Mouse (Mus musculus) heart, embryonic 14.5 days (tissue): ENCODE data around the gene Ccdc155. TPM values are rescaled to one million over a fixed set of nuclear protein-coding genes. Genes with fewer than 3 reads are reported as not detected.

ENCODE experiments used
- microRNA-seq: library from miRNA; unstranded; fragments of <30 nt; microRNA quantifications from one replicate; pipeline ENCODE4, GENCODE M21; 2016
- polyA plus RNA-seq: library from polyadenylated mRNA; unstranded; fragments of >200 nt; fragmentation: Nextera tagmentation; extraction: Ambion mirVana; gene quantifications from 2 replicates; pipeline ENCODE4 v1.2.1, GENCODE M21; 2014

Gene Ccdc155
- polyA plus RNA-seq, 1 experiment from 2014 or later = 0.32 TPM

Small RNAs within 50 kb of the gene (microRNA-seq; reads per million reads assigned to microRNA genes)
- gene Mir7055 = not detected

Other genes with a start within 250 kb of the Ccdc155 start
- 8.0 and 11.1 TPM in 2 replicates for gene Cpt1c, start 230.0 kb downstream of the Ccdc155 start, polyA plus RNA-seq
- 134 and 145 TPM in 2 replicates for gene Prmt1, start 218.3 kb downstream of the Ccdc155 start, polyA plus RNA-seq
- 57.6 and 60.9 TPM in 2 replicates for gene Irf3, start 207.2 kb downstream of the Ccdc155 start, polyA plus RNA-seq
- gene Bcl2l12, start 206.2 kb downstream of the Ccdc155 start, polyA plus RNA-seq = 34.7 and 35.4 TPM in 2 replicates
- gene Scaf1, start 188.5 kb downstream of the Ccdc155 start, polyA plus RNA-seq = 36.2 and 36.8 TPM in 2 replicates
- gene Rras, start 186.9 kb downstream of the Ccdc155 start, polyA plus RNA-seq = 98.6 and 108 TPM in 2 replicates
- gene Prr12, start 152.0 kb downstream of the Ccdc155 start, polyA plus RNA-seq = 6.7 and 8.7 TPM in 2 replicates
- 48.5 and 53.8 TPM in 2 replicates for gene Nosip, start 142.5 kb downstream of the Ccdc155 start, polyA plus RNA-seq
- 13.4 and 14.5 TPM in 2 replicates for gene Prrg2, start 142.2 kb downstream of the Ccdc155 start, polyA plus RNA-seq
- 218 and 262 TPM in 2 replicates for gene Rcn3, start 112.7 kb downstream of the Ccdc155 start, polyA plus RNA-seq
- gene Fcgrt, start 101.0 kb downstream of the Ccdc155 start, polyA plus RNA-seq = 50.5 and 53.8 TPM in 2 replicates
- 1,053 and 1,103 TPM in 2 replicates for gene Rps11, start 80.5 kb downstream of the Ccdc155 start, polyA plus RNA-seq
- gene Rpl13a, start 76.1 kb downstream of the Ccdc155 start, polyA plus RNA-seq = 878 and 918 TPM in 2 replicates
- 0.34 and 0.58 TPM in 2 replicates for gene Gm45713, start 68.7 kb downstream of the Ccdc155 start, polyA plus RNA-seq
- gene Flt3l, start 68.5 kb downstream of the Ccdc155 start, polyA plus RNA-seq = 1.3 and 1.4 TPM in 2 replicates
- gene Pih1d1, start 50.6 kb downstream of the Ccdc155 start, polyA plus RNA-seq = 86.3 and 94.5 TPM in 2 replicates
- gene Aldh16a1, start 50.3 kb downstream of the Ccdc155 start, polyA plus RNA-seq = 27.8 and 31.2 TPM in 2 replicates
- 5.3 and 7.8 TPM in 2 replicates for gene Slc17a7, start 40.9 kb downstream of the Ccdc155 start, polyA plus RNA-seq
- gene Gfy, start 25.3 kb downstream of the Ccdc155 start, polyA plus RNA-seq = not detected in 2 replicates
- 0.61 TPM in 1 of 2 replicates, not detected in the other for gene Pth2, start 23.9 kb downstream of the Ccdc155 start, polyA plus RNA-seq
- gene Dkkl1, start 7.3 kb upstream of the Ccdc155 start, polyA plus RNA-seq = 0.65 and 1.7 TPM in 2 replicates
- 106 and 111 TPM in 2 replicates for gene Tead2, start 10.9 kb upstream of the Ccdc155 start, polyA plus RNA-seq
- 1.7 and 1.9 TPM in 2 replicates for gene Cd37, start 34.2 kb upstream of the Ccdc155 start, polyA plus RNA-seq
- 0.38 TPM in 1 of 2 replicates, not detected in the other for gene Slc6a16, start 36.2 kb upstream of the Ccdc155 start, polyA plus RNA-seq
- gene Slc6a21, start 72.6 kb upstream of the Ccdc155 start, polyA plus RNA-seq = not detected in 2 replicates
- gene Trpm4, start 128.9 kb upstream of the Ccdc155 start, polyA plus RNA-seq = 11.1 and 12.4 TPM in 2 replicates
- 24.1 and 28.3 TPM in 2 replicates for gene Hrc, start 130.4 kb upstream of the Ccdc155 start, polyA plus RNA-seq
- gene Ppfia3, start 162.1 kb upstream of the Ccdc155 start, polyA plus RNA-seq = 2.7 and 2.8 TPM in 2 replicates
- 1.0 and 1.1 TPM in 2 replicates for gene Lin7b, start 165.7 kb upstream of the Ccdc155 start, polyA plus RNA-seq
- gene Snrnp70, start 190.8 kb upstream of the Ccdc155 start, polyA plus RNA-seq = 64.1 and 65.2 TPM in 2 replicates
- gene Kcna7, start 200.8 kb upstream of the Ccdc155 start, polyA plus RNA-seq = 0.32 and 0.38 TPM in 2 replicates
- gene Ntf5, start 208.8 kb upstream of the Ccdc155 start, polyA plus RNA-seq = 1.0 and 1.6 TPM in 2 replicates
- gene Lhb, start 215.9 kb upstream of the Ccdc155 start, polyA plus RNA-seq = not detected in 2 replicates
- 99.1 and 105 TPM in 2 replicates for gene Gys1, start 230.0 kb upstream of the Ccdc155 start, polyA plus RNA-seq
- gene Ruvbl2, start 233.2 kb upstream of the Ccdc155 start, polyA plus RNA-seq = 66.4 and 68.1 TPM in 2 replicates